Mouse (Mus musculus): Measurements from ENCODE around the gene Slc9a6.

- no peak for TF ChIP-seq CTCF (conservative IDR thresholded peaks at IDR 0.05 in 1 of 2, IDR thresholded peaks at IDR 0.05 in 1 of 2; ENCODE audit: low read depth in 2 of 2, low read length in 2 of 2)
- no peak for TF ChIP-seq GABPA (IDR thresholded peaks at IDR 0.05; ENCODE audit: insufficient replicate concordance, low read depth, low read length)
- no peak for TF ChIP-seq POLR2A (IDR thresholded peaks at IDR 0.05; ENCODE audit: low read depth, low read length)
- TF ChIP-seq MYC (IDR thresholded peaks at IDR 0.05; ENCODE audit: low read depth, low read length) = no peak
- no peak for TF ChIP-seq ZMIZ1 (IDR thresholded peaks at IDR 0.05; ENCODE audit: low read depth, low read length)
Measured at GRCm38 (mm10) chrX:56675556-56675955, 66.0 kb downstream of the Slc9a6 start.
